In genomic region chr19:14435681-14436376, GRCm38 (mm10) we compare ENCODE assay signal across 7 mouse cellular contexts.
DNase-seq lines count a peak whose midpoint lies in the region; TF ChIP-seq lines count a peak whose summit lies in the region.

No protein-coding gene starts in this region.

- no peak for TF ChIP-seq POLR2A in brain, embryonic 14.5 days (IDR thresholded peaks at IDR 0.05; ENCODE audit: borderline replicate concordance, extremely low read depth, insufficient read depth, insufficient read length, poor library complexity, severe bottlenecking)

- peak overlapping the region; percentile 64 for H3K27ac ChIP-seq in midbrain, embryonic 10.5 days (replicated peaks)

- H3K36me3 ChIP-seq in midbrain, embryonic 10.5 days = no peaks in the 10 kb centered on the region

- no peak overlapping the region for H3K4me3 ChIP-seq in midbrain, embryonic 10.5 days

- H3K27me3 ChIP-seq in midbrain, embryonic 10.5 days (ENCODE audit: low read depth, poor library complexity, severe bottlenecking) = peaks cover 5% of the 10 kb centered on the region; the same call in 1 of the 2 replicates

- no peak for TF ChIP-seq CTCF in brain, embryonic 14.5 days (IDR thresholded peaks at IDR 0.05; ENCODE audit: borderline replicate concordance, extremely low read depth, insufficient read depth, insufficient read length)

- peaks cover 21% of the 10 kb centered on the region for H3K4me1 ChIP-seq in midbrain, embryonic 10.5 days

- DNase-seq in brain, embryonic 14.5 days (ENCODE audit: low read depth) = peak; percentile 98
- peak; percentile 19 for DNase-seq in embryo, embryonic 11 days
- DNase-seq in layer of hippocampus, adult 18-20 months (ENCODE audit: low spot score in 2 of 2) = peak; percentile 57 to 68
- peak; percentile 26 for DNase-seq in midbrain, embryonic 10.5 days (ENCODE audit: low spot score)
- no peak for DNase-seq in thymus, postnatal 36 days
- no peak for DNase-seq in thymus, postnatal 25 days
- DNase-seq in gastrocnemius, postnatal 36 days = no peak

- WGBS in midbrain, embryonic 10.5 days = 28% methylated on average over 14 of the region's 14 CpGs

- intact Hi-C loops in gastrocnemius, postnatal 36 days (cut with DNase I) = no loop called here

- no peaks in the 10 kb centered on the region for H3K9me3 ChIP-seq in midbrain, embryonic 10.5 days (replicated peaks)

Comparison
In these comparisons a context has a peak if more than half of its experiments do, and no peak if none do; other contexts are left out.
1. DNase-seq: peak in brain, embryonic 14.5 days (single experiment), embryo, embryonic 11 days (single experiment), layer of hippocampus, adult 18-20 months (2 of 2) and midbrain, embryonic 10.5 days (single experiment); none in thymus, postnatal 36 days (0 of 2), thymus, postnatal 25 days (single experiment) and gastrocnemius, postnatal 36 days (0 of 2).